Mouse (Mus musculus): ENCODE measurements around the gene Adh5. TPM values are rescaled to one million over a fixed set of nuclear protein-coding genes. Genes with fewer than 3 reads are reported as not detected.

The Adh5 gene
- polyA plus RNA-seq (2014; fragmentation: Nextera tagmentation; extraction: Ambion mirVana), result 256 and 266 TPM in 2 replicates

GRCm38 (mm10) chr3:138442612-138443464, at the start of gene Adh5:
Adh5 (plus strand) TSS chr3:138443093.
- peak within 1 kb of the TSS; percentile 92 for H3K9ac ChIP-seq (ENCODE audit: low read depth, low read length)
- H3K36me3 ChIP-seq (ENCODE audit: control insufficient read depth, insufficient read depth, low read length), result peaks cover 15% of the 10 kb centered on the region
- H3K4me1 ChIP-seq (ENCODE audit: control insufficient read depth, insufficient read depth, low read length), result peaks cover 8% of the 10 kb centered on the region
- peak within 1 kb of the TSS; percentile 92 for H3K4me3 ChIP-seq (ENCODE audit: low read length)
- WGBS, result 1% methylated on average over 86 of the region's 86 CpGs
- peak within 1 kb of the TSS; percentile 80 for H3K27ac ChIP-seq (ENCODE audit: low read depth, low read length)
- no peaks in the 10 kb centered on the region for H3K27me3 ChIP-seq (ENCODE audit: control insufficient read depth, insufficient read depth, low read length)
- H3K4me2 ChIP-seq (replicated peaks; ENCODE audit: low read depth, low read length), result peak within 1 kb of the TSS; percentile 82
- ATAC-seq (ENCODE audit: low FRiP score, low TSS enrichment), result peak; percentile 98
- no peaks in the 10 kb centered on the region for H3K9me3 ChIP-seq (ENCODE audit: control insufficient read depth, low read length)

GRCm38 (mm10) chr3:138404872-138405271, 38.0 kb upstream of the Adh5 start:
- 75% methylated on average over 3 of the region's 3 CpGs for WGBS

GRCm38 (mm10) chr3:138405341-138405740, 37.6 kb upstream of the Adh5 start:
- no peaks in the 10 kb centered on the region for H3K36me3 ChIP-seq (ENCODE audit: control insufficient read depth, insufficient read depth, low read length)
- H3K4me3 ChIP-seq (ENCODE audit: low read length), result no peak overlapping the region
- no peak overlapping the region for H3K27ac ChIP-seq (ENCODE audit: low read depth, low read length)
- ATAC-seq (ENCODE audit: low FRiP score, low TSS enrichment), result no peak
- no peaks in the 10 kb centered on the region for H3K27me3 ChIP-seq (ENCODE audit: control insufficient read depth, insufficient read depth, low read length)
- no peak overlapping the region for H3K9ac ChIP-seq (ENCODE audit: low read depth, low read length)
- 36% methylated on average over 3 of the region's 3 CpGs for WGBS
- H3K9me3 ChIP-seq (ENCODE audit: control insufficient read depth, low read length), result no peaks in the 10 kb centered on the region
- no peak overlapping the region for H3K4me2 ChIP-seq (replicated peaks; ENCODE audit: low read depth, low read length)
- no peaks in the 10 kb centered on the region for H3K4me1 ChIP-seq (ENCODE audit: control insufficient read depth, insufficient read depth, low read length)

More at GRCm38 (mm10) chr3:138404872-138405271, 38.0 kb upstream of the Adh5 start:
- no peak overlapping the region for H3K4me2 ChIP-seq (replicated peaks; ENCODE audit: low read depth, low read length)
- no peak overlapping the region for H3K4me3 ChIP-seq (ENCODE audit: low read length)
- no peak for ATAC-seq (ENCODE audit: low FRiP score, low TSS enrichment)
- H3K9ac ChIP-seq (ENCODE audit: low read depth, low read length), result no peak overlapping the region
- H3K36me3 ChIP-seq (ENCODE audit: control insufficient read depth, insufficient read depth, low read length), result no peaks in the 10 kb centered on the region
- no peaks in the 10 kb centered on the region for H3K9me3 ChIP-seq (ENCODE audit: control insufficient read depth, low read length)
- no peaks in the 10 kb centered on the region for H3K4me1 ChIP-seq (ENCODE audit: control insufficient read depth, insufficient read depth, low read length)
- no peaks in the 10 kb centered on the region for H3K27me3 ChIP-seq (ENCODE audit: control insufficient read depth, insufficient read depth, low read length)
- H3K27ac ChIP-seq (ENCODE audit: low read depth, low read length), result no peak overlapping the region

- H3K9me3 ChIP-seq (ENCODE audit: control insufficient read depth, low read length), result no peaks in the 10 kb centered on the region
- H3K36me3 ChIP-seq (ENCODE audit: control insufficient read depth, insufficient read depth, low read length), result no peaks in the 10 kb centered on the region
- WGBS, result 64% methylated on average over 7 of the region's 7 CpGs
- no peaks in the 10 kb centered on the region for H3K27me3 ChIP-seq (ENCODE audit: control insufficient read depth, insufficient read depth, low read length)
- no peak overlapping the region for H3K27ac ChIP-seq (ENCODE audit: low read depth, low read length)
- H3K9ac ChIP-seq (ENCODE audit: low read depth, low read length), result no peak overlapping the region
- no peak overlapping the region for H3K4me2 ChIP-seq (replicated peaks; ENCODE audit: low read depth, low read length)
- no peaks in the 10 kb centered on the region for H3K4me1 ChIP-seq (ENCODE audit: control insufficient read depth, insufficient read depth, low read length)
- H3K4me3 ChIP-seq (ENCODE audit: low read length), result no peak overlapping the region
- no peak for ATAC-seq (ENCODE audit: low FRiP score, low TSS enrichment)
Observed at GRCm38 (mm10) chr3:138405840-138406239, 37.1 kb upstream of the Adh5 start.

- peak overlapping the region; percentile 38; the same call in 1 of the 2 replicates for H3K27ac ChIP-seq (ENCODE audit: low read depth, low read length)
- H3K4me3 ChIP-seq (ENCODE audit: low read length), result no peak overlapping the region
- 63% methylated on average over 1 of the region's 1 CpGs for WGBS
- no peaks in the 10 kb centered on the region for H3K9me3 ChIP-seq (ENCODE audit: control insufficient read depth, low read length)
- H3K4me2 ChIP-seq (replicated peaks; ENCODE audit: low read depth, low read length), result no peak overlapping the region
- H3K36me3 ChIP-seq (ENCODE audit: control insufficient read depth, insufficient read depth, low read length), result no peaks in the 10 kb centered on the region
- no peaks in the 10 kb centered on the region for H3K4me1 ChIP-seq (ENCODE audit: control insufficient read depth, insufficient read depth, low read length)
- no peak overlapping the region for H3K9ac ChIP-seq (ENCODE audit: low read depth, low read length)
- ATAC-seq (ENCODE audit: low FRiP score, low TSS enrichment), result peak; percentile 84
- H3K27me3 ChIP-seq (ENCODE audit: control insufficient read depth, insufficient read depth, low read length), result no peaks in the 10 kb centered on the region
Observed at GRCm38 (mm10) chr3:138407920-138408319, 35.0 kb upstream of the Adh5 start.

GRCm38 (mm10) chr3:138409585-138409984, 33.3 kb upstream of the Adh5 start:
- ATAC-seq (ENCODE audit: low FRiP score, low TSS enrichment), result no peak
- 83% methylated on average over 1 of the region's 1 CpGs for WGBS
- Histone ChIP-seq H3K4me2 (replicated peaks; ENCODE audit: low read depth, low read length) (no peak overlapping the region), H3K27ac (ENCODE audit: low read depth, low read length) (no peak overlapping the region), H3K4me3 (ENCODE audit: low read length) (no peak overlapping the region), H3K27me3 (ENCODE audit: control insufficient read depth, insufficient read depth, low read length) (no peaks in the 10 kb centered on the region), H3K9ac (ENCODE audit: low read depth, low read length) (no peak overlapping the region), H3K9me3 (ENCODE audit: control insufficient read depth, low read length) (no peaks in the 10 kb centered on the region), H3K4me1 (ENCODE audit: control insufficient read depth, insufficient read depth, low read length) (no peaks in the 10 kb centered on the region), H3K36me3 (ENCODE audit: control insufficient read depth, insufficient read depth, low read length) (no peaks in the 10 kb centered on the region)

- WGBS, result 83% methylated on average over 3 of the region's 3 CpGs
- Histone ChIP-seq H3K4me1 (ENCODE audit: control insufficient read depth, insufficient read depth, low read length) (no peaks in the 10 kb centered on the region), H3K27me3 (ENCODE audit: control insufficient read depth, insufficient read depth, low read length) (no peaks in the 10 kb centered on the region), H3K27ac (ENCODE audit: low read depth, low read length) (no peak overlapping the region), H3K4me2 (replicated peaks; ENCODE audit: low read depth, low read length) (no peak overlapping the region), H3K36me3 (ENCODE audit: control insufficient read depth, insufficient read depth, low read length) (no peaks in the 10 kb centered on the region), H3K9ac (ENCODE audit: low read depth, low read length) (no peak overlapping the region), H3K9me3 (ENCODE audit: control insufficient read depth, low read length) (no peaks in the 10 kb centered on the region), H3K4me3 (ENCODE audit: low read length) (no peak overlapping the region)
- ATAC-seq (ENCODE audit: low FRiP score, low TSS enrichment), result no peak
Observed at GRCm38 (mm10) chr3:138410211-138410610, 32.7 kb upstream of the Adh5 start.

GRCm38 (mm10) chr3:138415121-138415690, 27.7 kb upstream of the Adh5 start, which contains the start of gene Adh4:
Adh4 (plus strand) TSS chr3:138415466.
- 72% methylated on average over 6 of the region's 6 CpGs for WGBS
- Histone ChIP-seq H3K4me2 (replicated peaks; ENCODE audit: low read depth, low read length) (no peak within 1 kb of the TSS), H3K27ac (ENCODE audit: low read depth, low read length) (no peak within 1 kb of the TSS), H3K9me3 (ENCODE audit: control insufficient read depth, low read length) (no peaks in the 10 kb centered on the region), H3K4me3 (ENCODE audit: low read length) (no peak within 1 kb of the TSS), H3K9ac (ENCODE audit: low read depth, low read length) (no peak within 1 kb of the TSS), H3K36me3 (ENCODE audit: control insufficient read depth, insufficient read depth, low read length) (no peaks in the 10 kb centered on the region), H3K4me1 (ENCODE audit: control insufficient read depth, insufficient read depth, low read length) (no peaks in the 10 kb centered on the region), H3K27me3 (ENCODE audit: control insufficient read depth, insufficient read depth, low read length) (no peaks in the 10 kb centered on the region)
- no peak for ATAC-seq (ENCODE audit: low FRiP score, low TSS enrichment)

GRCm38 (mm10) chr3:138419369-138419768, 23.5 kb upstream of the Adh5 start:
- H3K27ac ChIP-seq (ENCODE audit: low read depth, low read length), result no peak overlapping the region
- no peaks in the 10 kb centered on the region for H3K27me3 ChIP-seq (ENCODE audit: control insufficient read depth, insufficient read depth, low read length)
- WGBS, result 74% methylated on average over 6 of the region's 6 CpGs
- ATAC-seq (ENCODE audit: low FRiP score, low TSS enrichment), result no peak
- H3K4me1 ChIP-seq (ENCODE audit: control insufficient read depth, insufficient read depth, low read length), result no peaks in the 10 kb centered on the region
- H3K9ac ChIP-seq (ENCODE audit: low read depth, low read length), result no peak overlapping the region
- no peak overlapping the region for H3K4me2 ChIP-seq (replicated peaks; ENCODE audit: low read depth, low read length)
- H3K9me3 ChIP-seq (ENCODE audit: control insufficient read depth, low read length), result no peaks in the 10 kb centered on the region
- no peaks in the 10 kb centered on the region for H3K36me3 ChIP-seq (ENCODE audit: control insufficient read depth, insufficient read depth, low read length)
- H3K4me3 ChIP-seq (ENCODE audit: low read length), result no peak overlapping the region

All from kidney, embryonic 14.5 days (tissue).